ENCODE assay signal across 8 mouse cellular contexts in genomic region chr11:118249012-118249383, GRCm38 (mm10). TPM values are rescaled to one million over a fixed set of nuclear protein-coding genes. Genes with fewer than 3 reads are reported as not detected.
A peak's percentile ranks its signal among the peaks of the same experiment; 100 is the strongest.
DNase-seq lines count a peak whose midpoint lies in the region; ATAC-seq and TF ChIP-seq lines count a peak whose summit lies in the region.

No protein-coding gene starts in this region.

- no peaks in the 10 kb centered on the region for H3K36me3 ChIP-seq in kidney, embryonic 14.5 days (ENCODE audit: control insufficient read depth, insufficient read depth, low read length)
- H3K36me3 ChIP-seq in forebrain, embryonic 13.5 days (ENCODE audit: poor library complexity, severe bottlenecking): no peaks in the 10 kb centered on the region
- H3K36me3 ChIP-seq in liver, embryonic 12.5 days: no peaks in the 10 kb centered on the region; the same call in 1 of the 2 replicates
- H3K36me3 ChIP-seq in neural tube, embryonic 13.5 days: no peaks in the 10 kb centered on the region

- H3K4me3 ChIP-seq in kidney, embryonic 14.5 days (ENCODE audit: low read length): peak overlapping the region; percentile 28
- H3K4me3 ChIP-seq in forebrain, embryonic 13.5 days: peak overlapping the region; percentile 83
- peak overlapping the region; percentile 81 for H3K4me3 ChIP-seq in liver, embryonic 12.5 days
- peak overlapping the region; percentile 87 for H3K4me3 ChIP-seq in neural tube, embryonic 13.5 days

- H3K27me3 ChIP-seq in kidney, embryonic 14.5 days (ENCODE audit: control insufficient read depth, insufficient read depth, low read length): no peaks in the 10 kb centered on the region
- no peaks in the 10 kb centered on the region for H3K27me3 ChIP-seq in Patski
- no peaks in the 10 kb centered on the region for H3K27me3 ChIP-seq in forebrain, embryonic 13.5 days
- H3K27me3 ChIP-seq in liver, embryonic 12.5 days (replicated peaks): peaks cover 16% of the 10 kb centered on the region
- H3K27me3 ChIP-seq in neural tube, embryonic 13.5 days: no peaks in the 10 kb centered on the region

- intact Hi-C loops in left cerebral cortex, postnatal 36 days (cut with DNase I): no loop called here

- peak overlapping the region; percentile 37; the same call in 1 of the 2 replicates for H3K9ac ChIP-seq in kidney, embryonic 14.5 days (ENCODE audit: low read depth, low read length)
- 0 out of 2 replicates have a peak overlapping the region, but pooled peaks have one; percentile 1 for H3K9ac ChIP-seq in forebrain, embryonic 13.5 days
- H3K9ac ChIP-seq in liver, embryonic 12.5 days: peak overlapping the region; percentile 68
- peak overlapping the region; percentile 55 for H3K9ac ChIP-seq in neural tube, embryonic 13.5 days

- in situ Hi-C loops in Patski (cut with MboI; ENCODE audit: low pct_unique_long_range_greater_than_20kb): no loop called here

- CTCF ChIA-PET in Patski (lab: Charles Lee): no interaction called here

- H3K4me1 ChIP-seq in kidney, embryonic 14.5 days (ENCODE audit: control insufficient read depth, insufficient read depth, low read length): peaks cover 19% of the 10 kb centered on the region
- H3K4me1 ChIP-seq in forebrain, embryonic 13.5 days: peaks cover 28% of the 10 kb centered on the region
- peaks cover 32% of the 10 kb centered on the region for H3K4me1 ChIP-seq in liver, embryonic 12.5 days
- peaks cover 36% of the 10 kb centered on the region for H3K4me1 ChIP-seq in neural tube, embryonic 13.5 days (replicated peaks)

- peak overlapping the region; percentile 84 for H3K27ac ChIP-seq in kidney, embryonic 14.5 days (ENCODE audit: low read depth, low read length)
- peak overlapping the region; percentile 45 for H3K27ac ChIP-seq in forebrain, embryonic 13.5 days
- H3K27ac ChIP-seq in liver, embryonic 12.5 days: peak overlapping the region; percentile 68
- peak overlapping the region; percentile 57 for H3K27ac ChIP-seq in neural tube, embryonic 13.5 days (replicated peaks)

- peak overlapping the region; percentile 46 for H3K4me2 ChIP-seq in kidney, embryonic 14.5 days (replicated peaks; ENCODE audit: low read depth, low read length)
- H3K4me2 ChIP-seq in forebrain, embryonic 13.5 days: peak overlapping the region; percentile 93
- peak overlapping the region; percentile 100 for H3K4me2 ChIP-seq in liver, embryonic 12.5 days
- H3K4me2 ChIP-seq in neural tube, embryonic 13.5 days: peak overlapping the region; percentile 90

- 0% methylated on average over 5 of the region's 5 CpGs for WGBS in kidney, embryonic 14.5 days
- WGBS in forebrain, embryonic 13.5 days: 3% methylated on average over 5 of the region's 5 CpGs
- 6% methylated on average over 5 of the region's 5 CpGs for WGBS in liver, embryonic 12.5 days (ENCODE audit: insufficient replicate concordance)
- WGBS in neural tube, embryonic 13.5 days: 1% methylated on average over 5 of the region's 5 CpGs

- no peaks in the 10 kb centered on the region for H3K9me3 ChIP-seq in kidney, embryonic 14.5 days (ENCODE audit: control insufficient read depth, low read length)
- no peaks in the 10 kb centered on the region for H3K9me3 ChIP-seq in forebrain, embryonic 13.5 days (replicated peaks)
- no peaks in the 10 kb centered on the region for H3K9me3 ChIP-seq in liver, embryonic 12.5 days (replicated peaks)
- H3K9me3 ChIP-seq in neural tube, embryonic 13.5 days: no peaks in the 10 kb centered on the region

- ATAC-seq in kidney, embryonic 14.5 days (ENCODE audit: low FRiP score, low TSS enrichment): peak; percentile 16
- ATAC-seq in Patski: peak; percentile 10
- ATAC-seq in forebrain, embryonic 13.5 days: no peak; the same call in 1 of the 2 replicates
- ATAC-seq in liver, embryonic 12.5 days: no peak; the same call in 1 of the 2 replicates
- ATAC-seq in neural tube, embryonic 13.5 days (ENCODE audit: low read depth): peak; percentile 17

- no peak for TF ChIP-seq CTCF in Patski (IDR thresholded peaks at IDR 0.05)

- POLR2A ChIA-PET in Patski (lab: Charles Lee): interaction anchor here (0.6 to 1.1 kb wide), 2 partner anchors 40 to 164 kb away, joined by 3 read pairs; no protein-coding TSS in a partner anchor

- no peak for DNase-seq in kidney, adult 18-20 months
- no peak for DNase-seq in Patski (ENCODE audit: low read depth, low spot score)
- no peak for DNase-seq in retina, postnatal 1 day
- no peak for DNase-seq in left cerebral cortex, postnatal 36 days (ENCODE audit: low spot score in 2 of 2)

RNA-seq across cellular contexts. Expression of gene Cyth1, which starts 0.6 kb away (rescaled TPM):
- 11.4 and 12.4 TPM in 2 replicates for polyA plus RNA-seq in kidney, embryonic 14.5 days (2014; fragmentation: Nextera tagmentation; extraction: Ambion mirVana)
- 30.8 TPM for polyA plus RNA-seq in Patski (2021)
- polyA plus RNA-seq in forebrain, embryonic 13.5 days (2015; fragmentation: Nextera tagmentation; extraction: Ambion mirVana): 22.7 and 24.5 TPM in 2 replicates
- 4.7 and 5.4 TPM in 2 replicates for polyA plus RNA-seq in liver, embryonic 12.5 days (2016; fragmentation: Nextera tagmentation; extraction: Ambion mirVana)
- polyA plus RNA-seq in neural tube, embryonic 13.5 days (2015; fragmentation: Nextera tagmentation; extraction: Ambion mirVana): 24.4 and 25.2 TPM in 2 replicates
- total RNA-seq in left cerebral cortex, postnatal 36 days (2021): 10 to 100 TPM; 65.9 to 67.3 TPM

RNA-seq across cellular contexts. Expression of gene Usp36, which starts 41.0 kb away (rescaled TPM):
- 12.2 and 18.1 TPM in 2 replicates for polyA plus RNA-seq in kidney, embryonic 14.5 days (2014; fragmentation: Nextera tagmentation; extraction: Ambion mirVana)
- polyA plus RNA-seq in Patski (2021): 26.0 TPM
- 14.1 and 16.9 TPM in 2 replicates for polyA plus RNA-seq in forebrain, embryonic 13.5 days (2015; fragmentation: Nextera tagmentation; extraction: Ambion mirVana)
- 12.5 and 14.3 TPM in 2 replicates for polyA plus RNA-seq in liver, embryonic 12.5 days (2016; fragmentation: Nextera tagmentation; extraction: Ambion mirVana)
- polyA plus RNA-seq in neural tube, embryonic 13.5 days (2015; fragmentation: Nextera tagmentation; extraction: Ambion mirVana): 15.6 and 17.9 TPM in 2 replicates
- 10 to 100 TPM; 26.8 to 32.2 TPM for total RNA-seq in left cerebral cortex, postnatal 36 days (2021)

Comparison
In these comparisons a context has a peak if more than half of its experiments do, and no peak if none do; other contexts are left out.
1. ATAC-seq: peak in kidney, embryonic 14.5 days (single experiment), Patski (single experiment) and neural tube, embryonic 13.5 days (single experiment); none in forebrain, embryonic 13.5 days (single experiment) and liver, embryonic 12.5 days (single experiment).
2. H3K4me2 ChIP-seq: peak in every context shown above with its lines; median percentile 100 in liver, embryonic 12.5 days; 93 in forebrain, embryonic 13.5 days; 90 in neural tube, embryonic 13.5 days; 46 in kidney, embryonic 14.5 days.
3. H3K4me3 ChIP-seq: peak in every context shown above with its lines; median percentile 87 in neural tube, embryonic 13.5 days; 83 in forebrain, embryonic 13.5 days; 81 in liver, embryonic 12.5 days; 28 in kidney, embryonic 14.5 days.
4. H3K9ac ChIP-seq: peak in every context shown above with its lines; median percentile 68 in liver, embryonic 12.5 days; 55 in neural tube, embryonic 13.5 days; 37 in kidney, embryonic 14.5 days; 1 in forebrain, embryonic 13.5 days.
5. Peak in every context shown above with its lines, with median percentiles within 50 percentile points of each other: H3K27ac ChIP-seq.